Mouse (Mus musculus): ENCODE data around the gene Gm7233. TPM values are rescaled to one million over a fixed set of nuclear protein-coding genes. Genes with fewer than 3 reads are reported as not detected.

The Gm7233 gene
- not detected for total RNA-seq (2023)

GRCm38 (mm10) chr14:43179567-43179966 lies at the start of gene Gm7233:
Gene Gm7233 (plus strand): TSS chr14:43179867.

GRCm38 (mm10) chr14:43235204-43235603 lies 55.5 kb downstream of the Gm7233 start, which contains the start of gene Gm8122:
Gene Gm8122 (minus strand): TSS chr14:43235304.

Other genes with a start within 250 kb of the Gm7233 start
- gene Gm8082, start 186.2 kb upstream of the Gm7233 start, total RNA-seq (2023) = not detected
- gene Gm10376, start 164.2 kb upstream of the Gm7233 start, total RNA-seq (2023) = not detected
- gene Gm8094, start 103.2 kb upstream of the Gm7233 start, total RNA-seq (2023) = not detected
- not detected for gene Gm8104, start 79.3 kb upstream of the Gm7233 start, total RNA-seq (2023)
- gene Gm8122, start 55.4 kb downstream of the Gm7233 start, total RNA-seq (2023) = not detected
- not detected for gene Gm8126, start 78.8 kb downstream of the Gm7233 start, total RNA-seq (2023)
- not detected for gene Gm9732, start 95.2 kb downstream of the Gm7233 start, total RNA-seq (2023)
- gene Gm8127, start 114.0 kb downstream of the Gm7233 start, total RNA-seq (2023) = not detected
- not detected for gene 1700001F09Rik, start 167.9 kb downstream of the Gm7233 start, total RNA-seq (2023)
- not detected for gene Gm8138, start 236.5 kb downstream of the Gm7233 start, total RNA-seq (2023)

Data from CD4-positive naive resting alpha-beta T cell, adult 76 days (primary cell).